Mouse (Mus musculus): ENCODE measurements around the gene Etv4.

- TF ChIP-seq POLR2A (IDR thresholded peaks at IDR 0.05; ENCODE audit: borderline replicate concordance, insufficient read depth, low read length) (no peak), CTCF (IDR thresholded peaks at IDR 0.05; ENCODE audit: borderline replicate concordance, insufficient read depth, low read depth, low read length) (no peak)
Observed at GRCm38 (mm10) chr11:101787432-101787831, 2.3 kb upstream of the Etv4 start.

Data from cerebellum, adult 2 months (tissue).